Mouse (Mus musculus): ENCODE measurements around the gene Slc31a2.

The Slc31a2 gene

DNA sequence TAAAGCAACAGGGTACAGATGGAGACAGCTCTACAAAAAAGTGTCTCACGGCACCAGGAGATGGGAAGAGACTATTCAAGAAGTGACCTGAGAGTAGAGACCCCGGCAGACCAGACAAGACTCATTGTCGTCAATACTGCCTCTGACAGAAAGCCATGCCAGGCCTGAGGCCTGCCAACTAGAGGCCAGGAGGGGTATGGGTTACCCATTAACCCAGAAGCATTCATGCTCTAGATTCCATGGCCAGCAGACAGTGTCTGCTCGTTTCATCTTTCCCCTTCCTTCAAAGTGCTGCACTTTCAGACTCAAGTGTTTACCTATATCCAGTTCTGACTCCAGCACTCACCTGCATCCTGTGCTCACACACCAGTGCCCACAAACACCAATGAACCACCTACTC is 15.7 kb downstream of the Slc31a2 start:
- no peak for DNase-seq (ENCODE audit: inconsistent age in 2 of 2, low spot score in 1 of 2)

DNA sequence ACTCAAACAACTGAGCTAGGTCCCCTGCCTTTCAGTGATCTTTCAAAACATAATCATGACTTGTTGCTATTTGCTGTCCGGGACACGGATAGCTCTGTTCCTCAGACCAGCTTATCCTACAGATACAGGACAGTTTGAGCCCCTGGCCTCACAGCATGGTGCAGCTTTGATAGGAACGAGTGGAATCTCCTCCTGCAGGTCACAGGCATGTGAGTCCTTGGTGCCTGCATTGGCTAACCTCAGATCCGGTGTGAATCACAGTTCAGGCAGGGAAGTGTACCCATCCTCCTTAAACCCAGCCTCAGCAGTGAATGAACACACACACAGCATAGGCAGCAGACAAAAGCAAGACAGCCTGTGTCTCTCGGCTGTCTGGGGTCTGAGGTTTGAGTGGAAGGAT is 19.0 kb downstream of the Slc31a2 start:
- peak; percentile 64 to 80 for DNase-seq (ENCODE audit: inconsistent age in 2 of 2, low spot score in 1 of 2)

DNA sequence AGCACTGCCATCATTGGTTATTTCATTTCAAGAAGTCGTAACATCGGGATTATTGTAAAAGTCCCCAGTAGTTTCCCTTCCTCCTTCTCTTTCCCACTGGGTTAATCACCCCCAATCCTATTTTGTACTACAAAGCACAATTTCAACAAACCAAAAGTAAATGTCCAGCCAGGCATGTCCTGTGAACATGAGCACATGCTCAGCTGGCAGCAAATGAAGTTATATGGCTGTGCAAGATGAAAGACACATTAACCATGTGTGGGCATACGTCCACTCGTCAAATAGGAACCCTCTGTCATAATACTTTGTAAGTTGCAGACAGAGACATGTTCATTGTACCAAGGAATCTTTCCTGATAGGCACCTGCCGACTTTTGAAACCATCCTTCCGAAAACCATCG is 20.6 kb downstream of the Slc31a2 start:
- no peak for DNase-seq (ENCODE audit: inconsistent age in 2 of 2, low spot score in 1 of 2)

DNA sequence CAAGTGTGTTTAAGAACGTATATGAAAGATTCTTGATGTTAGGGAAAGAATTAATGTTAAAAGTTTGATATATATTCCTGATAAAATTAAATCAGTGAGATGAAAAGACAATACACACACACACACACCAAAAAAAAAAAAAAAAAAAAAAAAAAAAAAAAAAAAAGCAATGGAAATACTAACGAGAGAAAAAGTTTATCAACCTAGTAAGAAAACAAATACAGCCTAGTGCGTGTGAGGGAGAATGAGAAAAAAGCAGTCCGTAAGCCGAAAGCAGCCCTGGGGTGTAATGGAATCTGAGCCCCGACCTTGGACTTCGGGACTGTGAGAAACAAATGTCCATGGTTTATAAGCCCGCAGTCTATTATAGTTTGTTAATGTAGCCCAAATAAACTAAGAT is 23.2 kb downstream of the Slc31a2 start:
- DNase-seq (ENCODE audit: inconsistent age in 2 of 2, low spot score in 1 of 2): peak in 1 of 2 experiments; percentile 17

DNA sequence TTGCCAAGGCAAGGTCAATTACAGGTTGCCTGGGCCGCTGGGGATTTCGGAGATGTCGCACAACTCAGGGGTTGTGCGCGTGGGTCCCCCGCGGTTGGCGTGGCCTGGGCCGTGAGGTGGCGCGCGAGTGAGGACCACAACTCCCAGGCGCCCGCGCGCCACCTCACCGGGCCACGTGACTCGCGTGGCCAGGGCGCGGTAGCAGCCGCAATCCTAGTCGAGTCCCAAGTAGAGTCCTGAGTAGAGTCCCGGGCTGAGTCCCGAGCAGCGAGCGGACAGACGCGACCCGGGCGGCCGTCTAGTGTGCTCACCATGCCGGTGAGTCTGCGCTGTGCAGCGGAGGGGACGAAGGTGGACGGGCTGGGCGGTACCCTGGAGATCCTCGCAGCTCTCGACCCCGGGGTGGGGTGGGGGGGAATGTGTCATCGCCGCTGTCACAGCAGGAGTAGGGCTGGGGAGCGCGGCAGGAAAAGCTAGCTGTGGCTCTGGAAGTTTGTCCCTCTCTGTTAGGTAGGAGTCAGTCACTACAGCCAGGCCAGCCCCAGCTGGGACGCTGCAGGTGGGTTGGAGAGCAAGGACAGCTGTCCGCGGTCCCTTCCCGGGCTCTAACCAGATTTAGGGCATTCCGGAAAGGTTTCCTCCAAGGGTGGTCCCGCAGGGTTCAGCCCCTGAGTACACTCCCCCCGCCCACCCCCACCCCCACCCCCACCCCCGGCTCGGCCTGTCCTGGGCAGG is 24.1 kb downstream of the Slc31a2 start:
- DNase-seq (ENCODE audit: inconsistent age in 2 of 2, low spot score in 1 of 2): peak; percentile 90 to 96

DNA sequence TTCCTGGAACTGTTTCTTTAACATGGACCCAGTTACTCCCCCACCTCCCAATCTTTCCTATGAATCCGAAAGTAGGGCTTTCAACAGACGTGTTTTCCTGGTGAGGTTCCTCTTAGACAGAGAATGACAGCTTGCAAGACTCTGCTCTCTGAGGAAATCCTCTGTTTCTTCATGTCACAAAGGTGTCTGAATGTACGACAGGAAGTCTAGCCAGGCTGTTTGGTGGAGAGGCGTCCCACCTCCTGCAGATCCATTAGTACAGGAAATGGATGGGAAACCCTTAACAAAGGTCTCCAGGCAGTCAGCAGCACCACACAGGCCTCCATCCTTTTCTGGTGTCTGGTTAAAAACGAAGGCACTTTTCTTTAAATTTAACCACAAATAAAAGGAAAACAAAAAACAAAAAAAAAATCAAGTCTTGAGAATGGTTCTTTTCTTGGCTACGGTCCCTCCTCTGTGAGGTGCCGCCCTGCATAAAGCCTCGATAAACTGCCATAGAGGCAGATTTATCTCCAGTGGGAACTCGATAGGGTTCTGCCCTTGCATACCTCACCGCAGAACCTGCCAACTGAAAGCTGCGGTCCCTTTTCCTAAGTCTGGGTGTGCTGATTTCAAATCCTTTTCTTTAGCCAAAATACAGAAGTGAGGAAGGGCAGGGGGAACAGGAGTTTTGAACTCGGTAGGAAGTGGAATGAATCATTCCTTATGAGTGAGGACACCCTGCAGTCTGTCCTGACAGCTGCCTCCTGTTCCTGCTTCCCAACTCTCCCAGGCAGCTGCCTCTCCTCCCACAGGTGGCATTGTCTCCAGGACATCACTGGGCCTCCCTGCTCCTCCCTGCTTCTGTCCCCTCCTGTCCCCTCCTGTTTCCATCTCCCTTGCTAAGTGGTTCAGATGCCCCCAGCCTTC is 24.9 kb downstream of the Slc31a2 start:
- DNase-seq (ENCODE audit: inconsistent age in 2 of 2, low spot score in 1 of 2): peak; percentile 51 to 82

DNA sequence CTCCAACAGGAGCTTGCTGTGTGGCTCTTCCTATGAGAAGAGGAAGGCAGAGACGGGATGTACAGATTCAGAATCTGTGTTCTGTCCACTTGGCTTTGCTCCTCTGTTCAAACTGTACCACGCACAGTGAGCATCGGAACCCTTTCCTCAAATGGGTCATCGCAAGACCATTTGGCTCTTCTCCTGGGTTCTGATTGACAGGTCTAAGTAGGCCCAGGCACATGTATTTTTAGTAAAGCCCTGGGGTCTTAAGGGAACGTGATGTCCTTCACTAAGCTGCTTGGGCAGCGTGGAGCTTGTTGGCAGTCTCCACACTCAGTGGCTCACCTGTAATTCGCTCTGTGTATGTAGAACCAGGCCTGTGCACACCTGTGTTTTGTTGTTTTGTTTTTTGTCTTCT is 26.9 kb downstream of the Slc31a2 start:
- peak; percentile 21 to 54 for DNase-seq (ENCODE audit: inconsistent age in 2 of 2, low spot score in 1 of 2)

DNA sequence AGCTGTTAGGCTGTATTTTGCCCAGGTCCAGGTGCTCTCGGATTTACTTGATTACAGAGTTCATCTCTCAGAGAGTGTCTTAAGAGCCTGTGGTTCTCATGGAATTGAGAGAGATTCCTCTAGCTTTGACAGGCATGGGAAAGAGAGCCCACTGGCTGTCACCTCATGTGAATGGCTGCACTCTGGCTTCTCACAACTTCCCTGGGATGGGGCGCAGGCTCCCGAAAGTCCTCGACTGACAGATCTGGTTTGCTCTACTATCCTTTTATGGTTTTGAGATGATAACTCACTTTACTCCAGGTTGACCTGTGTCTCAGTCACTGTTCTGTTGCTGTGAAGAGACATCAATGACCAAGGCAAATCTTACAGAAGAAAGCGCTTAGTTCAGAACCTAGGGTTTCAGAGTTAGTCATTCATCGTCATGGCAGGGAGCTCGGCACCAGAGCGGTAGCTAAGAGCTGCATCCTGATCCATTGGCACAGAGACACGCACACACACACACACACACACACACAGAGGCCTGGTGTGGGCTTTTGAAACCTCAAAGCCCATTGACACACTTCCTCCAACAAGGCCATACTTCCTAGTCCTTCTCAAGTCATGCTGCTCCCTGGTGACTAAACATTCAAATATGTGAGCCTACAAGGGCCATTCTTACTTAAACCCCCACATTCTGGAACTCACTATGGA is 28.6 kb downstream of the Slc31a2 start:
- DNase-seq (ENCODE audit: inconsistent age in 2 of 2, low spot score in 1 of 2): peak; percentile 18 to 47

DNA sequence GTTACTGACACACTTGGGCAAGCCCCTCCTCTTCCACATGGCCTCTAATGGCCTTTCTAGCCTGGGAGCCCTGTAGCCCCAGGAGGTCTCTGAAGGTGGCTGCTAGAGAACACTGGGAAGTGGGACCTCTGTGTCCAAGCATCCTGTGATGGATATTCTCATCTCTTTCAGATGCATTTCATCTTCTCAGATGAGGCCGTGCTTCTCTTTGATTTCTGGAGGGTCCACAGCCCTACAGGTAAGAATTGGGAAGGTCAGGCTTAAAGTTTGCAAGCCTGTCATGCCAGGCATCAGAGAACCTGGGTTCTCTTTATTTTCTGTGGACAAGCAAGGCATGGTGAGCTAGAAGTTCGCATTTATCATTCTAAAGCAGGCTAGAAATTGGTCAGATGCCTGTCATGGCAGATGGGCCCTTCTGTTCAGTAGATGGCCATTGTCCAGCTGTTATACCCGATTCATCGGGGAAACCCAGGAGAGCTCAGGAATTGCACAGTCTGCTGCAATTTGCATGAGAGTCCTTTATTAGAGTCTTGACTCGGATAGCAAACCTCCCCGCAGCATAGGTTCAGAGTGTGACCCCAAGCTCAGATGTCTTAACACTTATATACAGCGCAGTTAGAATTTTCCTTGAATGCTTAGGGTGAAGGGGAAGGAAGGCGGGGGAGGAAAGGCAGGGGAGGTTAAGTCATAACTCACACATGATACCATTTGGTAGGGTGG is 30.3 kb downstream of the Slc31a2 start:
- peak; percentile 7 to 46 for DNase-seq (ENCODE audit: inconsistent age in 2 of 2, low spot score in 1 of 2)

DNA sequence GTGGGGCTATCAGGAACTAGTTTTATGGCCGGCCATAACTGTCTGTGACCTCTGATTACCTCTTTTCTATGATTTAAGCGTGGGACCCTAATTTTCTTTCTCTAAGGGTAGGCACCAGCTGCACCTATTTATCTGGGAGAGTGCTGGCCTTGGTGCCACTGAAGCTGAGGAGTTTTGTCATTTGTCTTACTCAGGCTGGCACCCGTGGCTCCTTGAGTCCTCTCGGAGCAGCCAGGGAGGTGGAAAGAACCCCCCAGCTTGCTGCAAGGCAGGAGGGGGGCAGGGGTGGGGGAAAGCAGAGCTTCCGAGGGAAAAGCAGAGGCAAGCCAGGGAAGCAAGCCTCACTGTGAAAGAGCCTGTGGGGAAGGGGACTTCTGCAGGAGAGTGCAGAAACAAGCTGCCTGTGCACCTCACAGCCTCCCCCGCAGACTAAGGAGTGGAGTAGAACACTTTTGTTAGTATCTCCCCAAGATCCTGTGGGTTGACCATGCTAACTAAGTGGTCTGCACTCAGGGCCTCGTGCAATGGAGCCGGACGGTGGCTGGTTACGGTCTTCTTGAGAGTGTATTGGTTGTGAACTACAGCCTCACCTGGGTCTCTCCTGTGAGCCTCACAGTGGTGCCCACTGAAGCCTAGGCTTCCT is 31.0 kb downstream of the Slc31a2 start:
- DNase-seq (ENCODE audit: inconsistent age in 2 of 2, low spot score in 1 of 2): peak; percentile 40 to 66

DNA sequence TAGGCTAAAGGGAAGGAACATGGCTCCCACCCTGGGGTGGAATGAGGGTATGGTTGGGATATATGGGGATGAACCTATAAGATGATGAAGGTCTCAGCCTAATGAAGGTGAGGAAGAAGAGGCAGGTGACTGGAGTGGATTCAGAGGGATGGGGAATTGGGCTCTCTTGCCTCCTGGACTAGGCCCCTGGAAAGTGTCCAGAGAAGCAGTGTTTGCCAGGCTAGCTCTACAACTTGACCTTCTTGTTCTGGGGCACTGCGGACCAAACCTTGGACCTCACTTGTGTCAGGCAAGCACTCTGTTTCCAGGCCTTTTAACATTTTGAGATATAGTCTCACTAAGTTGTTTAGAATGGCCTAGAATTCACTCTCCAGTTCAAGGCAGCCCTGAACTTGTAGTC is 32.4 kb downstream of the Slc31a2 start:
- peak; percentile 34 to 65 for DNase-seq (ENCODE audit: inconsistent age in 2 of 2, low spot score in 1 of 2)

DNA sequence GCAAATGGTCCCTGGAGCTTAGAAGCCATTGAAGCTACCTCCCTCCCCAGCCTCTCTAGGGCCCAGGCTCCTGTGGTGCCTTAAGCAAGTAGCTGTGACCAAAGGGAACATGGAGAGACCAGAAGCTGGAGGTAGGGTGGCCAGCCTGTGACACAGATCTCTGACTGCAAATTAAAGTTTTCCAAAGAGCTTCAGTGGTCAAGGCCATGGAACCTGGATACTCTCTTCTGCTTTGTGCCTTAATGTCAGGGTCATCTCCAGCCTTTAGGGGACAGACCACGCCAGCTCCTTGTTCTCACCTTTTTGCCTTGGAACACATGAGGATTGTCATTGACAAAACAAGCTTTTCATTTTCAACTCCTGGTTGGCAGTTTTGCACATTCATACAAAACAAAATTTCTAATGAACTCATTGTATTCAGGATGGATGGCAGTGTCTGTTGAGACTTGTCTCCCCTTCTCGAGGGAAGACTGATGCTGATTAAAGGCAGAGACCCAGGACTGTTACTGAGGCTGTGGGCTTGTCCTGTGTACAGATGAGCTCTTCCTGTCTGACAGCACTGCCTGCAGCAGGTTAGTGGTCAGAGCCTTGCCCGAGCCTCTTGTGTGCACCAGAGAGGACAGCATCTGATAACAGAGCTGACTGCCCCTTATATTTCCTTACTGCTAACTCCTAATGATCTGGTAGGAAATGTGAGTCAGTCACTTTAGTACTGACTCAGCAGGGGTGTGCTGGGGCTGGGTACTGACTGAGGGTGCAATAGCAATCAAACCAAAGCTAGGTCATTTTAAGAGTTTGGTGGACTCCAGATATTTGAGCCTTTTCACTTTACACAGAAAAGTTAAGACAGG is 35.1 kb downstream of the Slc31a2 start:
- DNase-seq (ENCODE audit: inconsistent age in 2 of 2, low spot score in 1 of 2): peak; percentile 68 to 80

DNA sequence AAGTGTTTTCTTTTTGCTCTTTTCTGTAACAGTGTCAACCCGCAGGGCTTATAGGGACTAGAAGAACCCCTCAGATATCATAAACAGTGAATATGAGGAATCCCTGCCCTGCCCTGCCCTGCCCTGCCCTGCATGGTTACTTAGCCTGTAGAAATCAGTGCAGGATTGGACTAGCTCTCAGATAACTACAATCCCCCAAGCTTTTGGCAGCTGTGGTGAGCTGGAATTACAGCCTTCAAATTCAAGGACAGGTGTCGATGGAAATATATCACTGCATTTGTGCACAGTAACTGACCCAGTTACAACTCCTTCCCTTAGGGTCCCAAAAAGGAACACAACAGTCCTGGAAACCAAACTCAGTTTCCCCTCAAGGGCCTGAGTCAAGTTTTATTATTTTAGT is 37.6 kb downstream of the Slc31a2 start:
- DNase-seq (ENCODE audit: inconsistent age in 2 of 2, low spot score in 1 of 2): peak; percentile 68 to 87

DNA sequence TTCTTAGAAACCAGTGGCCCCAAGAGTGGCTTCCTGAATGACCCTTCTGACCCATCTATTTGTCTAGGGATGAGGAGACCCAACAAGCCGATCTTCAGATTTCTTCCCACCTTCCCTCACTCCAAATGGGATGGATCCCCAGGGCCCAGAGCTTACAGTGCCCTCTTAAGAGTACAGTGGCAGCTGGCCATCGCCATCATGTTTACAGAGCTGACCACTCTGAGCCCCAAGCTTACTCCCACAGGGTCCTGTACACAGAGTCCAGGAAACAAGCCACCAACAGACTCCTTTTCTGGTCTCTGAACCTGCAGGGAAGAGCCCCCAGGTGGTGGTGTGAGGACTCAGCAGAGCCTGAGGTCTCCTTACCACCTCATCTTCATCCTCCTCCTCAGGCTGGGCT is 40.4 kb downstream of the Slc31a2 start:
- DNase-seq (ENCODE audit: inconsistent age in 2 of 2, low spot score in 1 of 2): no peak

DNA sequence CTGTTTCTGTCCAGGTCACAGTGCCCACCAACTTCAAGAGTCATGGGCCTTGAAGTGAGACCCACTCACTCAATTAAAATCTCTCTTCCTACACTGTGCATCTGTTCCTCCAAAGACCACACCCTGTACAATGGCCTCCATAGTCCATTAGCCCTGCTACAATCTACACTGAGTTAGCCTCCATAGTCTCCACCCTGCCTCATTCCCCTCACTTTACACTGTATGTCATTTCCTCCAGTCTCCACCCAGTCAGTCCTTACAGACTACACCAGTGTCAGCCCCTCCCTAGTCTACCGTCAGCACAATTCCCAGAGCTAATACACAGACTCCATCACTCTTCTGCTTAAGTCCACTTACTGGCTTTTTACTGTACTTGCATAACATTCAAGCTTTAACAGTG is 40.9 kb downstream of the Slc31a2 start:
- no peak for DNase-seq (ENCODE audit: inconsistent age in 2 of 2, low spot score in 1 of 2)

DNA sequence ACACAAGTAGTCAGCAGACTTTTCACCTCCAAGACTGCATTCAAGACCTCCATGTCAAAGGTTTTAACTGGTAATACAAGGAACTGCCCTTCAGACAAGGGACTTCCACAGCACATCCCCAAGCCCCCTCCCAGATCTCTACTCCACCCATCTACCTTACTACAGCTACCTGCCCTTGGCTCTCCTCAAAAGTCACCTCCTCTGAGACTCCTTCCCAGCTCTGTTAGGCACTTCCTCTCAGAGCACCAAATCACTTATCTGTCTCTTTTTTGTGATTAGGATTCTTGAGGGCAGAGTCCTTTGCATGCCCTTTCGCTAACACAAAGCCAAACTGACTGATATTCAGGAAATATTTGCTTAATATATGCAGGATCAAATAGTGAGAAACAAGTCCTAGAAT is 43.9 kb downstream of the Slc31a2 start:
- DNase-seq (ENCODE audit: inconsistent age in 2 of 2, low spot score in 1 of 2): no peak

DNA sequence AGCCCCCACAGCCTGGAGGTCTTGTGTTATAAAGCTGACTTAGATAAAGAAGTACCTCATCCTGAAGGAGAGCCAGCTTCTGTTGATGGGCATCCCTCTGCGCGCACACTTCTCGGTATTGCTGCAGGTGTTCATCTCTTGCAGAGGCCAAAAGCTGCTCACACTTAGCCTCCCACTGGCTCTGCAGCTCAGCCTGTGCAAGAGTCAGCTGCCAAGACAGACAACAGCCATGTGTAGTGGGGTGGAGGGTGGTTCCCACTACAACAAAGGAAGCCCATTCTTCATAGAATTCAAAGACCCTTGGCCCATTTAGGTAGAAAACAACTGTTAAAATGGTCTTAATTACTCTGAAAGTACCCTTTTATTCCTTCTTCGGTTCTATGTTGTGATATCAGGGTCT is 44.5 kb downstream of the Slc31a2 start:
- DNase-seq (ENCODE audit: inconsistent age in 2 of 2, low spot score in 1 of 2): no peak

DNA sequence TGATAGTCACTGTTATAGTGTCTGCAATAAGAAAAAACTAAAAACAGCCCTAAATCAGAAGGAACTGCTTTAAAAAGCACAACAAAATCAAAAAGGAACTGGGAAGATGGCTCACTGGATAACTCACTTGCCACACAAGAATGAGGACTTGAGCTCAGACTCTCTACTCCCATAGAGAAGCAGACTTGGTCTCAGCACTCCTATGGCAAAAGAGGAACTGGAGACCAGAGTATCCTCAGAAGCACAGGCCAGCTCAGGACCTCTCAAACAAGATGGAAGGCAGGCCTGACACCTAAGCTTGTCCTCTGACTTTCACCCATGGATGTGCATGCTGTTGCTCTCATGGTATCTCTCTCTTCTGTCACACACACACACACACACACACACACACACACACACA is 46.0 kb downstream of the Slc31a2 start:
- no peak for DNase-seq (ENCODE audit: inconsistent age in 2 of 2, low spot score in 1 of 2)

DNA sequence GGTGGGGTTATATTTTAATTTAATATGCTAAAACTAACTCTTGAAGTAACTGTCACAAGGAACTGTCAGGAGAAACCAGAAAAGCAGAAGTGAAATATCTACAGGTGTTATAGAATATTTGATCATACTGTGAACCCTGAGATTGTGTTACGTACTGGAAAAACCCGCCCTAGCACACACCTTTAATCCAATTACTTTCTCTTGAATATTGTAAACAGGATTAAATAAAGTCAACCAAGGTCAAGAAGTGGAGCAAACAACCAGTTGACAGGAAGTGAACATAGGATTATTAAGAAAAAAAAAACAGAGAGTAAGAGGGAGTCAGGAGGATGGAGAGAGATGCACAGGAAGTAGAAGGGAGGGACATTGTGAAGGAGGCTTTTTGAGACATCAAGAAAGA is 50.5 kb downstream of the Slc31a2 start:
- DNase-seq (ENCODE audit: inconsistent age in 2 of 2, low spot score in 1 of 2): no peak
